Mouse (Mus musculus): ENCODE data around the gene Actn2.

Gene Actn2

GRCm38 (mm10) chr13:12317191-12317765 is 23.3 kb downstream of the Actn2 start:
- DNase-seq (ENCODE audit: low spot score in 2 of 2): no peak

GRCm38 (mm10) chr13:12314173-12314572 is 26.4 kb downstream of the Actn2 start:
- no peak for DNase-seq (ENCODE audit: low spot score in 2 of 2)

- DNase-seq (ENCODE audit: low spot score in 2 of 2): no peak
These were observed 28.5 kb downstream of the Actn2 start for GRCm38 (mm10) chr13:12311930-12312492.

- DNase-seq (ENCODE audit: low spot score in 2 of 2): no peak
These were observed 29.2 kb downstream of the Actn2 start for GRCm38 (mm10) chr13:12311371-12311770.

GRCm38 (mm10) chr13:12309446-12309845 is 31.1 kb downstream of the Actn2 start:
- no peak for DNase-seq (ENCODE audit: low spot score in 2 of 2)

GRCm38 (mm10) chr13:12308878-12309277 is 31.7 kb downstream of the Actn2 start:
- no peak for DNase-seq (ENCODE audit: low spot score in 2 of 2)

GRCm38 (mm10) chr13:12308473-12308872 is 32.1 kb downstream of the Actn2 start:
- no peak for DNase-seq (ENCODE audit: low spot score in 2 of 2)

GRCm38 (mm10) chr13:12307286-12307685 is 33.3 kb downstream of the Actn2 start:
- no peak for DNase-seq (ENCODE audit: low spot score in 2 of 2)

- no peak for DNase-seq (ENCODE audit: low spot score in 2 of 2)
These were observed 35.0 kb downstream of the Actn2 start for GRCm38 (mm10) chr13:12305540-12305939.

- no peak for DNase-seq (ENCODE audit: low spot score in 2 of 2)
These were observed 35.6 kb downstream of the Actn2 start for GRCm38 (mm10) chr13:12304991-12305390.

GRCm38 (mm10) chr13:12297777-12298176 is 42.8 kb downstream of the Actn2 start:
- no peak for DNase-seq (ENCODE audit: low spot score in 2 of 2)

- no peak for DNase-seq (ENCODE audit: low spot score in 2 of 2)
These were observed 43.9 kb downstream of the Actn2 start for GRCm38 (mm10) chr13:12296701-12297100.

GRCm38 (mm10) chr13:12293810-12294209 is 46.8 kb downstream of the Actn2 start:
- DNase-seq (ENCODE audit: low spot score in 2 of 2): no peak

GRCm38 (mm10) chr13:12290700-12291099 is 49.9 kb downstream of the Actn2 start:
- DNase-seq (ENCODE audit: low spot score in 2 of 2): no peak

GRCm38 (mm10) chr13:12284528-12284927 is 56.0 kb downstream of the Actn2 start:
- DNase-seq (ENCODE audit: low spot score in 2 of 2): no peak

GRCm38 (mm10) chr13:12283826-12284225 is 56.7 kb downstream of the Actn2 start:
- no peak for DNase-seq (ENCODE audit: low spot score in 2 of 2)

- DNase-seq (ENCODE audit: low spot score in 2 of 2): no peak
These were observed 65.8 kb downstream of the Actn2 start for GRCm38 (mm10) chr13:12274721-12275120.

GRCm38 (mm10) chr13:12274220-12274619 is 66.3 kb downstream of the Actn2 start:
- DNase-seq (ENCODE audit: low spot score in 2 of 2): no peak

GRCm38 (mm10) chr13:12272953-12273352 is 67.6 kb downstream of the Actn2 start:
- DNase-seq (ENCODE audit: low spot score in 2 of 2): no peak

- no peak for DNase-seq (ENCODE audit: low spot score in 2 of 2)
These were observed 72.6 kb downstream of the Actn2 start for GRCm38 (mm10) chr13:12267971-12268370.

GRCm38 (mm10) chr13:12267097-12267496 is 73.5 kb downstream of the Actn2 start:
- no peak for DNase-seq (ENCODE audit: low spot score in 2 of 2)

GRCm38 (mm10) chr13:12263996-12264395 is 76.6 kb downstream of the Actn2 start:
- no peak for DNase-seq (ENCODE audit: low spot score in 2 of 2)

GRCm38 (mm10) chr13:12261505-12261904 is 79.1 kb downstream of the Actn2 start:
- no peak for DNase-seq (ENCODE audit: low spot score in 2 of 2)
